Mouse (Mus musculus): Measurements from ENCODE around the gene Vwa3b. TPM values are rescaled to one million over a fixed set of nuclear protein-coding genes. Genes with fewer than 3 reads are reported as not detected.

The Vwa3b gene
- polyA plus RNA-seq, 2 experiments from 2014 or later, result 1.3 to 3.3 TPM

Other genes starting within 250 kb of the Vwa3b start
- gene Tmem131, start 82.9 kb upstream of the Vwa3b start, polyA plus RNA-seq (2017; shearing (Covaris generic)), result 10 to 100 TPM; 10.3 to 11.4 TPM
- gene Cnga3, start 187.8 kb downstream of the Vwa3b start, polyA plus RNA-seq (2017; shearing (Covaris generic)), result not detected